Mouse (Mus musculus): ENCODE data around the gene Ulk1. TPM values are rescaled to one million over a fixed set of nuclear protein-coding genes. Genes with fewer than 3 reads are reported as not detected.
A peak's percentile ranks its signal among the peaks of the same experiment; 100 is the strongest.
"Not testable (repeated sequence)": the region's sequence is repeated elsewhere in the genome, so short reads cannot be mapped to it uniquely, and the experiment has no call there.

Gene Ulk1
- polyA plus RNA-seq (2012; rRNA removed) = 50.5 and 64.6 TPM in 2 replicates

DNA sequence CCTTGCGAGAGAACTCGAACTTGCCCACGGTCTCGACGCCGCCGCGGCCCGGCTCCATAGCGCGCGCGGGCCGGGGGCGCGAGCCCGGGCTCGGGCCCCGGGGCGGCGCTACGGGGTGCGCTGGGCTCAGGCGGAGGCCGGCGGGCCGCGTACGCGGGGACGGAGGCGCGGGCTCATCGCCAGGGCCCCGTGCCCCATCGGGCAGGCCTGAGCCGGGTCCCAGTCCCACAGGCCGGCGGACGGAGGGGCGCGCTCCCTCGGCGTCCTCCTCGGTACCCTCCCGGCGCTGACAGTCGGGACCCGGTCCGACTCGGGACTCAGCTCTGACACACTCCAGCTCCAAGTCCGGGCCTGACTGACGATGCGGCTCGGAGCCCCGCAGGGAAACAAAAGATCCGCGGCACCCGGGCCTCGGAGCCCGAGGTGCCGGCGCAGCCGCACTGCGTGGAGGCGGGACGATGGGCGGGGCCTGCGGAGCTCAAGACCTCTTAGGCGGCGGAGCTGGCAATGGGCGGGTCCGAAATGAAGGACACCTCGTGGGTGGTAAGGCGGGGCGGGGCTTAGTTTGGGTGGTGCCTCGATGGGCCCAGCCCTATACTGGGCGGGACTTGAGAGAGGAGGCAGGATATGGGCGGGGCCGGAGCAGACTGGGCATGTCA lies at the start of gene Ulk1:
TSS of gene Ulk1 (minus strand) at position 431 of the 659 bp plus-strand sequence.
- WGBS = 1% methylated on average over 80 of the region's 80 CpGs
- TF ChIP-seq POLR2A (IDR thresholded peaks at IDR 0.05; ENCODE audit: borderline replicate concordance, extremely low read depth, low read depth, low read length) (peak; percentile 96), CTCF (IDR thresholded peaks at IDR 0.05; ENCODE audit: insufficient read depth, low read length) (no peak)
- Histone ChIP-seq H3K4me1 (ENCODE audit: control insufficient read depth, insufficient read depth, low read length) (peaks cover 9% of the 10 kb centered on the region), H3K4me3 (replicated peaks; ENCODE audit: extremely low read depth, low read depth, low read length) (peak within 1 kb of the TSS; percentile 87)
- peak; percentile 99 for DNase-seq

DNA sequence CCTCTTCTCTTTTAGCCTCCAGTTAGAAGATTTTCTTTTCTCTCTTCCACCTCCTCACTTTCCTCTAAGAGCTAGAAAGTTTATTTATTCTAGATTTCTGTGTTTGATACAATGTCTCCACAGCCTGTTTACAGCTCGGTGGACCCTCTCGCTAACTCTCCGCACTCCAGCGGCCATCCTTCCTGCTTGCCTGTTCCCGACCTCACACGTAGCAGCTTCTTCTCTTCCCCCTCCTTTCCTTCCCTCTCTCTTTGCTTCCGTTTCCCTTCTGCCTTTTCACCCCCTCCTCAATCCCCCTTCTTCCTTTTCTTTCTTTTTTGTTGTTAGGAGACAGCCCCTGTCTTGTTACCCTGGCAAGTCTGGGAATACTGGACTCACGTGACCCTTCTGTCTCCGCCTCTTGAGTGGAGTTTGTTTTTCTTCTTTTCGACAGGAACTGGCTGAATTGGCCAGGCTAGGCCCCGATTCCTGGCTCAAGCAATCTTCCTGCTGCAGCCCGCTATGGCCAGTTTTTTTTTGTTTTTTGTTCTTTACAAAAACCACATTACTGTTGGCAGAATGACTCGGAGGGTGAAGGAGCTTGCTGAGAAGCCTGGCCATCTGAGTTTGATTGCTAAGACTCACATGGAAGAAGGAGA lies 49.2 kb upstream of the Ulk1 start:
- peak; percentile 63 for DNase-seq
- H3K4me1 ChIP-seq (ENCODE audit: control insufficient read depth, insufficient read depth, low read length) = peaks cover 5% of the 10 kb centered on the region; the same call in 1 of the 2 replicates
- WGBS = 14% methylated on average over 13 of the region's 13 CpGs
- TF ChIP-seq CTCF (IDR thresholded peaks at IDR 0.05; ENCODE audit: insufficient read depth, low read length) (no peak), POLR2A (IDR thresholded peaks at IDR 0.05; ENCODE audit: borderline replicate concordance, extremely low read depth, low read depth, low read length) (peak; percentile 47; the same call in 1 of the 2 replicates)
- H3K4me3 ChIP-seq (replicated peaks; ENCODE audit: extremely low read depth, low read depth, low read length) = peak overlapping the region; percentile 87

DNA sequence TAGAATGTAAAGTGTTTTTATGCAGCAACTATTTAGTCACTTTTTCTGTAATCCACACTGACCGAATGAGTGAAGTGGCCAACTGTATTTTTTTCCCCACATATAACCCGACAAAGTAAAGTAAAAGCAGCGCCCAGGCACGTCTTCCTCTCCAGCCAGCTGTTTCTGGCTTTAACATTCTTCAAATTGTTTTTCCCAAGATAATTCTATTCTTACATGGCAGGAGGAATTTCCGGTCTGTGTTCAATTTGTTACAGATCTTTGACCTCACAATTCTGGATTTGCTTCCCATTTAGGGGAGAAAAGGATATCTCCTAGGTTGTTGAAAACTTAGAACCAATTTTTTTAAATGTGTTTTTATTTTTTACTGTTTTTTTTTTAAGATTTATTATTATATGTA lies 47.2 kb upstream of the Ulk1 start:
- Histone ChIP-seq H3K4me1 (ENCODE audit: control insufficient read depth, insufficient read depth, low read length) (peaks cover 5% of the 10 kb centered on the region; the same call in 1 of the 2 replicates), H3K4me3 (replicated peaks; ENCODE audit: extremely low read depth, low read depth, low read length) (no peak overlapping the region)
- TF ChIP-seq POLR2A (IDR thresholded peaks at IDR 0.05; ENCODE audit: borderline replicate concordance, extremely low read depth, low read depth, low read length) (no peak), CTCF (IDR thresholded peaks at IDR 0.05; ENCODE audit: insufficient read depth, low read length) (no peak)
- no peak for DNase-seq
- 50% methylated on average over 5 of the region's 5 CpGs for WGBS

DNA sequence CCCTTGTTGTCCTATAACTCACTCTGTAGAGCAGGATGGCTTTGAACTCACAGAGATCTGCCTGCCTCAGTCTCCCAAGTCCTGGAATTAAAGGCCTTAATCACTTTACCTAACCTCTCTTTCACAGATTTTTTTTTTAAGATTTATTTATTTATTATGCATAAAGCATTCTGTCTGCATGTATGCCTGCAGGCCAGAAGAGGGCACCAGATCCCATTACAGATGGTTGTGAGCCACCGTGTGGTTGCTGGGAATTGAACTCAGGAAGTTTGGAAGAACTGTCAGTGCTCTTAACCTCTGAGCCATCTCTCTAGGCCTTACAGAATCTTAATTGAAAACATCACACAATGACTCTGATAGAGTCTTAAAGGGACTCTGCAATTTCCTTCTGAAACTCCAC lies 43.1 kb upstream of the Ulk1 start:
- 74% methylated on average over 1 of the region's 1 CpGs for WGBS
- TF ChIP-seq POLR2A (IDR thresholded peaks at IDR 0.05; ENCODE audit: borderline replicate concordance, extremely low read depth, low read depth, low read length) (no peak), CTCF (IDR thresholded peaks at IDR 0.05; ENCODE audit: insufficient read depth, low read length) (no peak)
- no peaks in the 10 kb centered on the region for H3K4me1 ChIP-seq (ENCODE audit: control insufficient read depth, insufficient read depth, low read length)
- H3K4me3 ChIP-seq (replicated peaks; ENCODE audit: extremely low read depth, low read depth, low read length) = no peak overlapping the region
- no peak for DNase-seq

DNA sequence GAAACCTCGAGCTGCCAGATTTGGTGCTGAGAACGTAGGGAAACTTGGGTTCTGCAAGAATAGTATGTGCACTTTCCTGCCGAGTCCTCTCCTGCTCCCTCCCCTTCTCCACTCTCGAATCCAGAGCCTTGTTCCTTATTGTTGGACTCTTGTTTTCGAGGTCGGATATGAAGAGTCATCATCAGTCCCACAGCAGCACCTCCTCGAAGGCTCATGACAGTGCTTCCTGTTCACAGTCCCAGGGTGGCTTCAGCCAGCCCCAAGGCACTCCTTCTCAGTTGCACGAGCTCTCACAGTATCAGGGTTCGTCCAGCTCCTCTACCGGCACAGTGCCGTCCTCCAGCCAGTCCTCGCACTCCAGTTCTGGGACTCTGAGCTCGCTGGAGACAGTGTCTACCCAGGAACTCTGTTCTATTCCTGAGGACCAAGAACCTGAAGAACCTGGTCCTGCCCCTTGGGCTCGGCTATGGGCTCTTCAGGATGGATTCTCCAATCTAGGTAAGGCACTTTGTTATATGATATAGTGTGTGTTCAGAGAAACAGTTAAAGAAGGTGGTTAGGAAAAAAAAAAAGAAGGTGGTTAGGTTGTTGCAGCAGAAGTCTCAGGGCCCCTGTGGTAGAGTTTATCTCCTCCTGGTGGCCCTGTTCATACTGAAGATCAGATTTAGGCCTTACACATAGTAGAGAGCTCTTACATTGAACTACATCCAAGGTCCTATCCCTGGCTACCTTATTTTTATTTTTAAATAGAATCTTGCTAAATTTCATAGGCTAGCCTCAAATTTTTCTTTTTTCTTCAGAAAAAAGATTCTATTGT lies 31.4 kb upstream of the Ulk1 start:
- no peak overlapping the region for H3K4me3 ChIP-seq (replicated peaks; ENCODE audit: extremely low read depth, low read depth, low read length)
- TF ChIP-seq CTCF (IDR thresholded peaks at IDR 0.05; ENCODE audit: insufficient read depth, low read length) (no peak), POLR2A (IDR thresholded peaks at IDR 0.05; ENCODE audit: borderline replicate concordance, extremely low read depth, low read depth, low read length) (no peak)
- peaks cover 4% of the 10 kb centered on the region; the same call in 1 of the 2 replicates for H3K4me1 ChIP-seq (ENCODE audit: control insufficient read depth, insufficient read depth, low read length)
- WGBS = 92% methylated on average over 14 of the region's 14 CpGs
- no peak for DNase-seq

DNA sequence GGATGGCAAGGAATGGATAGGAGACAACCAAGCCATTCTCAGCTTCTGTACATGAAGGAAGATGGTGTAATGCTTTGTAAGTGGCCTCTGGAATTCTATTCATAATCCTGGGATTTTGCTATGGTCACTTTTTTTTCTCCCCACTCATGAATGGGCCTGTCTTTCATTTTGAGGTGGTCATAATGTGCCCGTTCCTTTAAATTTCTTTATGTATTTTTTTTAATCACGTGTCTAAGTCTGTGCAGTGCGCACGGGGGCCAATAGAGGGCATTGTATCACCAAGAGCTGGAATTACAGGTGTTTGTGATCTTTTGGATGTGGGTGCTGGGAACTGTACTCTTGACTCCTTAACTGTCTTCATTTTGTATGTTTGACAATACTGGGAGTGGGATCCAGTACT lies 30.6 kb upstream of the Ulk1 start:
- TF ChIP-seq POLR2A (IDR thresholded peaks at IDR 0.05; ENCODE audit: borderline replicate concordance, extremely low read depth, low read depth, low read length) = no peak
- peak; percentile 33; the same call in 1 of the 2 replicates for TF ChIP-seq CTCF (IDR thresholded peaks at IDR 0.05; ENCODE audit: insufficient read depth, low read length)
- peak overlapping the region; percentile 61 for H3K4me3 ChIP-seq (replicated peaks; ENCODE audit: extremely low read depth, low read depth, low read length)
- peak; percentile 42 for DNase-seq
- peaks cover 4% of the 10 kb centered on the region; the same call in 1 of the 2 replicates for H3K4me1 ChIP-seq (ENCODE audit: control insufficient read depth, insufficient read depth, low read length)
- 5% methylated on average over 4 of the region's 4 CpGs for WGBS

DNA sequence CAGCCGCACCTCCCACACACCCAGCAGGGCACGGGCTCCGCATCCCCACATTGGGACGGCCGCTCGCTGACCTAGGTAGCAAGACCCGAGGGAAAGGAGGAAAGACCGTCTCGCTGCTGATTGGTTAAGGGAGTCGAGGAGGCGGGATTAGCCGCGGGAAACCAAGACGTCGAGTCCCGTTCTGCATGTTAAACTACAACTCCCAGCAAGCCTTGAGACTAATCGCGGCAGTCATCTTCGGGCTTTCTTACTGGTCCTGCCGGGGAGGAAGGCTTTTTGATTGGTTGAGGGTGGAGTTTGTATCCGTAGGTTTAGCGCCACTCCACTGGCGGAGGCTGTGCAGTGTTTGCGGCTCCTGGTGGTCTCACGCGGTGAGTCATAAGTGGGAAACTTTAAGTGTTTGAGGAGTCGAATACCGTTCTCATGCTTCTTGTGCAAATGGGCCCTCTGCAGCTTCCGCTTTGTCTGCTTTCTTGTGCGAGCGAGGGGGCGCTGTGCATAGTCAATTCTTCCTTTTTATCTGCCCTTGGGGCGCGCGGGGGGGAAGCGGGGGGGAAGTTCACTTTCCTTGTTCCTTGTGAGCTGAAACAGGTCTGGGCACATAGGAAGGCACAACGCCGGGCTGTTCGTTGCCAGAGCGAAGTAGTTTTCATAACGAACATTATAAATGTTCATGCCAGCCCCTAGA lies 29.9 kb upstream of the Ulk1 start, which contains the start of the genes Hscb and Chek2:
TSS of gene Hscb (minus strand) at position 100 of the 688 bp plus-strand sequence.
TSS of gene Chek2 (plus strand) at position 302 of the 688 bp plus-strand sequence.
- DNase-seq = peak; percentile 97
- WGBS = under 1% methylated on average over 41 of the region's 41 CpGs

DNA sequence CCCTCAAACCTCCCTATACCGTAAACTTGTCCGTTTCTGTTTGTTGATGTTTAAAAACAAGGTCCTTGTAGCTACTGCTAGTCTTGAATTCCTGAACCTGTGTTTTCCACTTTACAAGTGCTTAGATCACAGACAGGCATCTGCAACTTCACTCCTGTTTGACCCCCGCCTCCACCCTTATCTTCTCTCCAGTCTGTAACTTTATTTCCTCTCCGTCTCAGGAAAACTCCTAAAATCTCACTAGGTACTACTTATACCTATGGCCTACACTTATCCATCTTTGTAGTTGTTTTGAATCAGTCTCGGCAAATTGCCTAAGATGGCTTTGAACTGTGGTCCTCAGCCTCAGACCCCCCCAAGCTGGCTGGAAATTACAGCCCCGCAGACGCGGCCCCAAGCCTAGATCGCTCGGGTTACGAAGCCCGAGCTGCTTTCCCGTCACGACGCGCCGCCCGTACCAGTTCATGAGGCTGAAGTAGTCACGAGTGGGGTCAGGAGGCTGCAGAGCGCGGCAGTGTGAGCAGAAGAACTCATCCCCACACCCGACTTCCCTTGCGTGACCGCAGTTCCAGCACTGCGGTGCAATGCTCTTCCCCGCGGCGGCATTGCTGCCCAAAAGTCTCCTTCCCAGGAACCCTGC lies 29.3 kb upstream of the Ulk1 start:
- no peak for DNase-seq
- H3K4me1 ChIP-seq (ENCODE audit: control insufficient read depth, insufficient read depth, low read length) = peaks cover 4% of the 10 kb centered on the region; the same call in 1 of the 2 replicates
- TF ChIP-seq POLR2A (IDR thresholded peaks at IDR 0.05; ENCODE audit: borderline replicate concordance, extremely low read depth, low read depth, low read length) (no peak), CTCF (IDR thresholded peaks at IDR 0.05; ENCODE audit: insufficient read depth, low read length) (no peak)
- H3K4me3 ChIP-seq (replicated peaks; ENCODE audit: extremely low read depth, low read depth, low read length) = peak overlapping the region; percentile 85
- 5% methylated on average over 28 of the region's 28 CpGs for WGBS

More for the DNA sequence above, 29.9 kb upstream of the Ulk1 start, which contains the start of the genes Hscb and Chek2:
- Histone ChIP-seq H3K4me1 (ENCODE audit: control insufficient read depth, insufficient read depth, low read length) (peaks cover 4% of the 10 kb centered on the region; the same call in 1 of the 2 replicates), H3K4me3 (replicated peaks; ENCODE audit: extremely low read depth, low read depth, low read length) (peak within 1 kb of the TSS; percentile 85)
- TF ChIP-seq CTCF (IDR thresholded peaks at IDR 0.05; ENCODE audit: insufficient read depth, low read length) = peak; percentile 18; the same call in 1 of the 2 replicates
- peak; percentile 73; the same call in 1 of the 2 replicates for TF ChIP-seq POLR2A (IDR thresholded peaks at IDR 0.05; ENCODE audit: borderline replicate concordance, extremely low read depth, low read depth, low read length)

DNA sequence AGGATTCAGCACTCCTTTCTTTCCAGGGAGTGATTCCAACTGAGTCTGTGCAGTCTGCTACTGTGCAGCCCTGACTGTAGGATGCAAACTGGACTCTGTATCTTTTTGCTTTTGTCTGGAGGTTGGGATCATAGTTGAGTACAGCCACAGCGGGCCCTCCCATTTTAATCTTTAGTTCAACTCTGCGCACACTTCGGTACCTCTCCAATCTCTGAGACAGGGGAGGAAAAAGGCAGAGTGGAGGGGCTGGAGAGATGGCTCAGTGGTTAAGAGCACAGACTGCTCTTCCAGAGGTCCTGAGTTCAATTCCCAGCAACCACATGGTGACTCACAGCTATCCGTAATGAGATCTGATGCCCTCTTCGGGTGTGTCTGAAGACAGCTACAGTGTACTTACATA lies 28.1 kb upstream of the Ulk1 start:
- WGBS = 95% methylated on average over 5 of the region's 5 CpGs
- not testable (repeated sequence) for H3K4me3 ChIP-seq (replicated peaks; ENCODE audit: extremely low read depth, low read depth, low read length)

More for the DNA sequence above, 28.1 kb upstream of the Ulk1 start:
- DNase-seq; H3K4me1 ChIP-seq (ENCODE audit: control insufficient read depth, insufficient read depth, low read length): not testable (repeated sequence)
